Mouse (Mus musculus) lung, embryonic 14.5 days (tissue): ENCODE measurements around the gene Gpr146. TPM values are rescaled to one million over a fixed set of nuclear protein-coding genes. Genes with fewer than 3 reads are reported as not detected.

Experiments
- ATAC-seq: fragments of 200-750 bp; cut with Nextera tagmentation; 2 replicates; pipeline ENCODE4 v1.8.0; 2017; ENCODE audit warnings: mild to moderate bottlenecking, moderate TSS enrichment, moderate library complexity; ENCODE audit not compliant: insufficient read depth
- DNase-seq: peaks from one replicate; pipeline ENCODE4 v3.0.0-alpha.2; 2015
- H3K27ac ChIP-seq: fragments of 300-500 bp; sonication (generic); 2 replicates; pipeline ENCODE4 v1.5.1; 2014; ENCODE audit warnings: low read depth, mild to moderate bottlenecking, moderate library complexity
- H3K27me3 ChIP-seq: fragments of 300-500 bp; sonication (generic); 2 replicates; pipeline ENCODE4 v1.6.1; 2014; ENCODE audit warnings: low read length, control low read depth; ENCODE audit not compliant: insufficient read depth
- H3K36me3 ChIP-seq: fragments of 300-500 bp; sonication (generic); 2 replicates; pipeline ENCODE4 v1.6.1; 2014; ENCODE audit warnings: control low read depth; ENCODE audit not compliant: insufficient read depth
- H3K4me1 ChIP-seq: fragments of 300-500 bp; sonication (generic); 2 replicates; pipeline ENCODE4 v1.6.1; 2014; ENCODE audit warnings: antibody characterized with exemption, control low read depth; ENCODE audit not compliant: insufficient read depth
- H3K4me2 ChIP-seq: fragments of 300-500 bp; sonication (generic); 2 replicates; pipeline ENCODE4 v1.6.1; 2014; ENCODE audit warnings: mild to moderate bottlenecking
- H3K4me3 ChIP-seq: fragments of 300-500 bp; sonication (generic); 2 replicates; pipeline ENCODE4 v1.5.1; 2014; ENCODE audit warnings: low read depth, low read length
- H3K9ac ChIP-seq: fragments of 300-500 bp; sonication (generic); 2 replicates; pipeline ENCODE4 v1.6.1; 2014
- H3K9me3 ChIP-seq: fragments of 300-500 bp; sonication (generic); 2 replicates; pipeline ENCODE4 v1.6.1; 2016; ENCODE audit warnings: low read depth, low read length, control low read depth
- CTCF ChIP-seq: IDR thresholded peaks from 2 replicates; pipeline ENCODE4 v1.5.1; 2016; ENCODE audit warnings: antibody characterized with exemption, low read depth
- WGBS: fragments of 180-500 bp; shearing (Covaris S2); extraction: QIAGEN DNeasy Blood & Tissue Kit; methylation state at CpG from one replicate; pipeline ENCODE4 v1.1.7; 2014; 5-methylcytosine and 5-hydroxymethylcytosine counted together
- polyA plus RNA-seq: library from polyadenylated mRNA; unstranded; fragments of >200 nt; fragmentation: Nextera tagmentation; extraction: Ambion mirVana; gene quantifications from 2 replicates; pipeline ENCODE4 v1.2.1, GENCODE M21; 2014

Gpr146 gene
- polyA plus RNA-seq, 1 experiment from 2014 or later = 4.3 TPM

DNA sequence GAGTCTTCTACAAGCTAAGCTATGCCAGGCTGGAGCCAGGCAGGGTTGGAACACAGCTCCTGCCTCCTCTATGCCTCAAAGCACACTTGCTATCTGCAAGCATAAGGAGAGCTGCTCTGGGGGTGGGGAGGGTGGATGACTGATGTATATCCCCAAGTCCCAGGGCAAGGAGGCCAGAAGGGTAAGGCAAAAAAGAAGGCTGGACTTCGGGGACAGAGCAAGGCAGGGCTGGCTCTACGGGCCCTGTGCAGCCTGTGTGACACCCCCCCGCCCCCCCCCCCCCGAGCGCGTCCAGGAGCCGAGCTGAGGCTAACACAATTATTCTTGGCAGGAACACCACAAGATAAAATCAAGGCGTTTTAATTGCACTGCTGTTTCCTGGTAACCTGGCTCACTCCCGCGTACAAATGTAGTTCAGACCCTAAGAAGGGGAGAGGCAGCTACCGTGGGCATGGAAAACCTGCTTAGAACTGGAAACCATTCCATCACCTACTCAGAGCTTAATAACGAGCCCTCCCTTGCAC is 52.4 kb downstream of the Gpr146 start:
- H3K4me3 ChIP-seq = no peak overlapping the region
- 0 out of 2 replicates have a peak, but pooled peaks cover 3% of the 10 kb centered on the region for H3K36me3 ChIP-seq
- H3K27me3 ChIP-seq = no peaks in the 10 kb centered on the region
- no peaks in the 10 kb centered on the region for H3K9me3 ChIP-seq
- TF ChIP-seq CTCF = no peak
- H3K27ac ChIP-seq = no peak overlapping the region
- H3K9ac ChIP-seq = no peak overlapping the region
- no peak overlapping the region for H3K4me2 ChIP-seq
- DNase-seq (no peak), ATAC-seq (no peak)
- 0 out of 2 replicates have a peak, but pooled peaks cover 4% of the 10 kb centered on the region for H3K4me1 ChIP-seq
- WGBS = 38% methylated on average over 12 of the region's 12 CpGs

DNA sequence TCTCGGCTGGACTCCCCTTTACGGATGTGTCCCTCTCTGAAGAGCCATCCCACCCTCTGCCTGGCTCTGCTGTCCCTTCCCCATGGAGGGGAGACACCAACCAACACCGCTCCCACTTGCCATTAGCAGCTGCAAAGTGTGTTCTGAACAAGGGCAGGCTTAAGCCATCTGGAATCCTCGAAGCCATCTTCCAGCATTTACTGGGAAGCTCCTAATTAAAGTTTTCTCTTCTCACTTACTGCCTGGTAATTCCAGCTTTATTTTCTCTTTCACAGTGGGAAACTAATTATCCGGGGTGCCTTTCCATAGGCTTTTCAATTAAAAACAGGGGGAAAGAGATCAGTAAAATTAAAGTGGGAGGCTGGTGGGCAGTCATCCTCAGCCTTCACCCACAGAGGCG is 54.8 kb downstream of the Gpr146 start:
- no peak for TF ChIP-seq CTCF
- Histone ChIP-seq H3K4me1 (0 out of 2 replicates have a peak, but pooled peaks cover 4% of the 10 kb centered on the region), H3K36me3 (no peaks in the 10 kb centered on the region), H3K4me2 (no peak overlapping the region), H3K27me3 (no peaks in the 10 kb centered on the region), H3K9me3 (no peaks in the 10 kb centered on the region), H3K9ac (no peak overlapping the region), H3K4me3 (no peak overlapping the region), H3K27ac (no peak overlapping the region)
- DNase-seq (no peak), ATAC-seq (no peak)
- WGBS = 84% methylated on average over 6 of the region's 6 CpGs

DNA sequence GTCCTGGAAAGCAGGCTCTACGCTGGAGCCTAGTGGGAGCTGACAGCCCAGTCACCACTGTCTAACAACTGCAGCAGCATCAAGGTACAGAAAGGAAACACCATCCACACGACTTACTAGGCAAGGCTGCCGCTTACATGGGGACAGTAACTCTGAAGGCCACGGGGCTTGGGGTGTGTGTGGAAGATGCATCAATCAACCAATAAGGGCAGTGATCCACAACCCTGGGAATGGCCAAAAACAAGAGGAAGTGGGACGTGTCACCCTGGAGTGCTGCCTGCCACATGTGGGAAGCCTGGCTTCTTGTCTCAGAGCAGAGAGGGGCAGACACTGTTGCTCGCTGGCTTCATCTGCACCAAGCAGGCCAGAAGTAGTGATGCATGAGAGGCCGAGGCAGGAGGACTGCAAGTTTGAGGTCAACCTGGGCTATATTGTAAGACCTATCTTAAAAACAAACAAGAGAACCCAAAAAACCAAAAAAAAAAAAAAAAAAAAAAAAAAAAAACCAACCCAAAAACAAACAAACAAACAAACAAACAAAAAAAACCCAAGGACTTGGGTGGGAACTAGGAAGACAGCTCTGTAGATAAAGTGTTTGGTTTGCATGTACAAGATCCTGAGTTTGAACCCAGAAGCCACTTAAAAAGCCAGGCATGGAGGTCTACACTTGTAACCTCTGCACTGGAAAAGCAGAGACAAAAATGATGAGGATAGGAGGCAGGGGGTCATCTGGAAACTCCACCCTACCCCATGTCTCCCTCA is 55.4 kb downstream of the Gpr146 start:
- no peak overlapping the region for H3K27ac ChIP-seq
- H3K9me3 ChIP-seq = no peaks in the 10 kb centered on the region
- DNase-seq (no peak), ATAC-seq (no peak)
- TF ChIP-seq CTCF = no peak
- H3K4me3 ChIP-seq = no peak overlapping the region
- 0 out of 2 replicates have a peak, but pooled peaks cover 3% of the 10 kb centered on the region for H3K4me1 ChIP-seq
- 76% methylated on average over 7 of the region's 7 CpGs for WGBS
- H3K4me2 ChIP-seq = no peak overlapping the region
- no peak overlapping the region for H3K9ac ChIP-seq
- H3K36me3 ChIP-seq = no peaks in the 10 kb centered on the region
- no peaks in the 10 kb centered on the region for H3K27me3 ChIP-seq

DNA sequence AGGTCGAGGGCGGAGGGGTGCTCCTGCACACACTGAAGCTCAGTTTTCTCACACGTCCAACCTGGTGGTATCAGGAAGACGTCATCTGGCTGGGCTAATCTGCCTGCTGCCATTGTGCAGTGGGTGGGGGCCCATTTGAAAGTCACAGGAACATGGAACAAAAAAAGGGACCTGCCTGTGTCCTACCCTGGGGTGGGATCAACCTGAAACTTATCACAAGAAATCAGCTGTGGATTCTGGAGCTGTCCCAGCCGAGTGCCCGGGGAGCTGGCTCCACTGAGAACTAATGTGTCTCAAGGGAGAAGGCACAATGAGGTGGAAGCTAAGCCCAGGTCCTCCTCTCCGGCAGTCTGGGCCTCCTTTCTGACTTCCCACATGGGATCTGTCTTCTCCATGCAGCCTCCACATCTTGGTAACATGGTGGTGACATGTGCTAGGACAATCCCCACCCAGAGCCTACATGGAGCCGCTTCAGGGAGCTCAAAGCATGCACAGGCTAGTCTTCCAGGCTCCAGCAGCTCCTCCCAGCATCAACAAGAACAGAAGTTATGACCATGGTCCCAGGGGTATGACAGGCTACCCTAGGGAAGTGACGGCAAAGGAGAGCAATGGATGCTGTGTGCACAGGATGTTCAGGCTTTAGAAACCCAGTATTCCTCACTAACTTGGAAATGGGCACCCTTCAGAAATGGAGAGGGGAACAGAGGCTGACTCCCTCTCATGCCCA is 56.5 kb downstream of the Gpr146 start:
- Histone ChIP-seq H3K4me2 (no peak overlapping the region), H3K9me3 (no peaks in the 10 kb centered on the region), H3K36me3 (no peaks in the 10 kb centered on the region), H3K4me3 (no peak overlapping the region), H3K4me1 (no peaks in the 10 kb centered on the region), H3K27ac (no peak overlapping the region), H3K27me3 (no peaks in the 10 kb centered on the region), H3K9ac (no peak overlapping the region)
- 76% methylated on average over 9 of the region's 9 CpGs for WGBS
- DNase-seq (no peak), ATAC-seq (no peak)
- TF ChIP-seq CTCF = no peak

DNA sequence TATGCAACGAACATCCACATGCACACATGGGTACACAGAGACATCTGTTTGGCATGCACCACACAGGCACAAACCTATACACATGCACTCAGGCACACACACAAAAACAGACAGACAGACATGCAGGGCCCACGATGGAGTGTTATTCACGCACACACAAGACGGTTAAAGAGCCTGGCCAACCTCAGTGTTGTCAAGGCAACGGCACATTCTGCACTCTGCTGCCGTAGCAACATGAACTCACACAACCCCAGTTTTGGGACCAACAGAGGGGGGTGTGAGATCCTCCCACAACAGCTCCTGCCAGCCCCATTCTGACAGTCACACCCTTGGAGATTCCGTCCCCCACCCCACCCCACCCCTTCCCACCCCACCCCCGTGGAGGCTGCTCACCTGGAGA is 57.4 kb downstream of the Gpr146 start:
- Histone ChIP-seq H3K4me2 (no peak overlapping the region), H3K27me3 (no peaks in the 10 kb centered on the region), H3K36me3 (no peaks in the 10 kb centered on the region), H3K4me3 (no peak overlapping the region), H3K9ac (no peak overlapping the region), H3K27ac (no peak overlapping the region), H3K4me1 (no peaks in the 10 kb centered on the region), H3K9me3 (no peaks in the 10 kb centered on the region)
- no peak for TF ChIP-seq CTCF
- WGBS = 36% methylated on average over 8 of the region's 8 CpGs
- DNase-seq (peak; percentile 27), ATAC-seq (no peak; the same call in 1 of the 2 replicates)

DNA sequence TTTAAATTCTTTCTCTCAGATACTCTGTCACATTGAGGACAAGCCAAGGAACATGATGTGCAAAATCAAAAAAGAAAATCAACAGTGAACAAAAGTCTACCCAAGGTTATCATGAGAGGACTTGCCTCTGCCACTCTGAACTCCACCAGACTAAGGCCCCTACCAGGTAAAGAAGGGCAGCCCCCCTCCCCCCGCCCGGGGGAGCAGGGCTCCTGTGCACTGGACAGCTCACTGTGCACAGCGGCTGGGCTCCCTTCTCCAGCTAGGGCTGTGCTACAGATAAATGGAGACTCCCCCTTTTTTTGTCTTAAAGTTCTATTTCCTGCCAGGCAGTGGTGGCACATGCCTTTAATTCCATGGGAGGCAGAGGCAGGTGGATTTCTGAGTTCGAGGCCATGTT is 60.3 kb downstream of the Gpr146 start:
- H3K4me1 ChIP-seq = no peaks in the 10 kb centered on the region
- H3K4me2 ChIP-seq = no peak overlapping the region
- H3K36me3 ChIP-seq = no peaks in the 10 kb centered on the region
- 94% methylated on average over 4 of the region's 4 CpGs for WGBS
- H3K9ac ChIP-seq = no peak overlapping the region
- no peaks in the 10 kb centered on the region for H3K9me3 ChIP-seq
- ATAC-seq = no peak
- no peak overlapping the region for H3K27ac ChIP-seq
- no peak for TF ChIP-seq CTCF
- H3K27me3 ChIP-seq = no peaks in the 10 kb centered on the region
- no peak for DNase-seq
- no peak overlapping the region for H3K4me3 ChIP-seq

DNA sequence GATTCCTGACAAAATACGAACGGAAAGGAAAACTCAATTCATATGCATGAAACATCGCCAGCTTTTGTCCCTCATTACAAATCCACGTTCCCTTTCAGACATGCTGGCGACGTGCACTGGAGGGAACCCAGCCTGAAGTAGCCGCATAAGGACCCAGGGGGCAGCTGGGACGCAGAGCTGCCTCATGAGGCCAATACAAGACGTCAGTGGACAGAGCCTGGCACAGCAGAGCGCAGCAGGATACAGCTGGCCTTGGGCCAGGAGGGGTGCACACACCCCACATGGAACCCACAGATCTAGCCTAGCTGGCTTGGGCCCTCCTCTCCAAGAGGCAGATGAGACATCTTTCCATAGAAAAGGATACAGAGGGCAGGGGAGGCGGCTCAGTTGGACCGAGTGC is 60.9 kb downstream of the Gpr146 start:
- DNase-seq (no peak), ATAC-seq (no peak)
- WGBS = 79% methylated on average over 12 of the region's 12 CpGs
- no peaks in the 10 kb centered on the region for H3K9me3 ChIP-seq
- H3K27ac ChIP-seq = no peak overlapping the region
- H3K27me3 ChIP-seq = no peaks in the 10 kb centered on the region
- H3K4me3 ChIP-seq = no peak overlapping the region
- no peaks in the 10 kb centered on the region for H3K4me1 ChIP-seq
- no peak overlapping the region for H3K9ac ChIP-seq
- H3K36me3 ChIP-seq = no peaks in the 10 kb centered on the region
- no peak overlapping the region for H3K4me2 ChIP-seq
- TF ChIP-seq CTCF = no peak
